Mouse (Mus musculus): Measurements from ENCODE around the gene Rbm19. TPM values are rescaled to one million over a fixed set of nuclear protein-coding genes. Genes with fewer than 3 reads are reported as not detected.

The Rbm19 gene
- total and polyA plus RNA-seq, 3 experiments = 66.3 to 74.3 TPM; not detected in 1

DNA sequence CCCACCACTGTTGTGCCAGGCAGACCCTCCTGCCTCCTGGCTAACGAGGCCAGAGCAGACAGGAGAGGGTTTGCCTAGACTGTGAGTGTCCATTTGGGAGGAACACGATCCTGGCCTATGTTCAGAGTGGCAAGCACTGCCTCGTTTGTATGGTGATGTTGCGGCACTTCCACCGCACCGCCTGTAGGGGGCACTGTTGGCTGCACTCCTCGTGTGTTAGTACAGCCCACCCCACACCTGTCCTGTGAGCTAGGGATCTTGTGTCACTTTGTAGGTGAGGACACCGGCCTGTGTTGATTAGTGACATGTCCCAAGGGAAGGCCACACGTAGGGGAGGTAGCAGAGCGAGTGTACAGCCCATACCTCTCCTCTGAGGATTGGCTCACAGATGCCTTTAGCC, 11.4 kb downstream of the Rbm19 start:
- H3K36me3 ChIP-seq (ENCODE audit: control insufficient read depth in 1 of 2, insufficient read depth in 2 of 2, low read length in 2 of 2) = peaks cover 2 to 6% of the 10 kb centered on the region in 2 experiments; a peak in 3 of 4 replicates
- DNase-seq (ENCODE audit: low read depth, low spot score) = peak; percentile 54

DNA sequence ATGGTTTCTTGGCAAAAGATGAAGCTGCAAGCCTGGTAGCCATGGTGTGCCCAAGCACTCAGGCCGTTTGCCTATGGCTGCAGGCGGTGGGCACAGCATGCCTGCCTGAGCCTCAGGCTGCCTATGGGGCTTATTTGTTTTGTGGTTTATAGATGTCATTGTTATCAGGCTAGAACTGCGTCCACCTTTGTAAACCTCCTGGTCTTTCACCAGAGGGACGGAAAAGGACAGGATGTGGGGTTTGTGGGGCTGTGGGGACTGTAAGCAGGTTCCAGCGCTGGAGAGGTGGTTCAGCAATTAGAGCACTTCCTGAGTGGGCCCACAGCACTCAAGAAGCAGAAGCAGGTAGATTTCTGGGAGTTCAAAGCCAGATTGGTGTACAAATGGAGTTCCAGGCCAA, 12.2 kb downstream of the Rbm19 start:
- Histone ChIP-seq H3K27me3 (ENCODE audit: control insufficient read depth in 1 of 2, insufficient read depth in 2 of 2, low read length in 2 of 2) (no peaks in the 10 kb centered on the region), H3K9ac (ENCODE audit: control insufficient read depth, low read depth, low read length, poor library complexity, severe bottlenecking) (no peak overlapping the region), H3K79me2 (ENCODE audit: control insufficient read depth, insufficient read depth, low read length, poor library complexity) (no peaks in the 10 kb centered on the region), H3K27ac (ENCODE audit: control insufficient read depth, low read depth, low read length) (no peak overlapping the region), H3K36me3 (ENCODE audit: control insufficient read depth in 1 of 2, insufficient read depth in 2 of 2, low read length in 2 of 2) (peaks cover 2 to 6% of the 10 kb centered on the region in 2 experiments; a peak in 3 of 4 replicates), H3K4me1 (ENCODE audit: control insufficient read depth in 1 of 2, insufficient read depth in 2 of 2, low read length in 2 of 2) (peaks cover 4 to 8% of the 10 kb centered on the region in 2 experiments), H3K4me3 (ENCODE audit: control insufficient read depth in 1 of 2, insufficient read depth in 1 of 2, low read depth in 2 of 2, low read length in 2 of 2) (no peak overlapping the region), H3K9me3 (replicated peaks; ENCODE audit: insufficient read depth, low read length) (no peaks in the 10 kb centered on the region)
- no peak for DNase-seq (ENCODE audit: low read depth, low spot score)
- TF ChIP-seq MYB (IDR thresholded peaks at IDR 0.05; ENCODE audit: low read depth, low read length) = no peak
- no peak for TF ChIP-seq ETS1 (IDR thresholded peaks at IDR 0.05; ENCODE audit: low read depth, low read length)
- no peak for TF ChIP-seq TAL1 (IDR thresholded peaks at IDR 0.05; ENCODE audit: low read length)
- TF ChIP-seq UBTF (IDR thresholded peaks at IDR 0.05; ENCODE audit: borderline replicate concordance, insufficient read depth, low read depth, low read length) = no peak
- TF ChIP-seq ZMIZ1 (IDR thresholded peaks at IDR 0.05; ENCODE audit: low read depth, low read length) = no peak
- no peak for TF ChIP-seq ELF1 (IDR thresholded peaks at IDR 0.05; ENCODE audit: low read depth, low read length)
- TF ChIP-seq EP300 (IDR thresholded peaks at IDR 0.05; ENCODE audit: low read depth in 1 of 2, low read length in 2 of 2) = no peak
- TF ChIP-seq POLR2AphosphoS5 (IDR thresholded peaks at IDR 0.05; ENCODE audit: borderline replicate concordance, low read depth, low read length) = no peak
- TF ChIP-seq NELFE (IDR thresholded peaks at IDR 0.05; ENCODE audit: low read depth, low read length) = no peak
- no peak for TF ChIP-seq POLR2AphosphoS2 (IDR thresholded peaks at IDR 0.05; ENCODE audit: low read length)
- TF ChIP-seq NRF1 (IDR thresholded peaks at IDR 0.05; ENCODE audit: insufficient read depth, low read depth, low read length, poor library complexity, severe bottlenecking) = no peak
- TF ChIP-seq GABPA (IDR thresholded peaks at IDR 0.05; ENCODE audit: low read depth, low read length) = no peak
- TF ChIP-seq MYC (IDR thresholded peaks at IDR 0.05; ENCODE audit: low read depth, low read length) = no peak
- no peak for TF ChIP-seq MAFK (IDR thresholded peaks at IDR 0.05; ENCODE audit: borderline replicate concordance, low read depth, low read length)
- no peak for TF ChIP-seq CTCF (IDR thresholded peaks at IDR 0.05 in 2 of 3, conservative IDR thresholded peaks at IDR 0.05 in 1 of 3; ENCODE audit: control insufficient read depth in 1 of 3, insufficient read depth in 1 of 3, low read depth in 2 of 3, low read length in 3 of 3, poor library complexity in 1 of 3, severe bottlenecking in 1 of 3)
- no peak for TF ChIP-seq BHLHE40 (IDR thresholded peaks at IDR 0.05; ENCODE audit: borderline replicate concordance, low read depth, low read length)
- no peak for TF ChIP-seq MXI1 (IDR thresholded peaks at IDR 0.05; ENCODE audit: low read depth, low read length)
- TF ChIP-seq MEF2A (IDR thresholded peaks at IDR 0.05; ENCODE audit: extremely low read depth, insufficient replicate concordance, low read depth, low read length, poor library complexity, severe bottlenecking) = no peak
- no peak for TF ChIP-seq USF2 (IDR thresholded peaks at IDR 0.05; ENCODE audit: borderline replicate concordance in 1 of 2, insufficient read depth in 1 of 2, low read depth in 1 of 2, low read length in 2 of 2)
- TF ChIP-seq SIN3A (IDR thresholded peaks at IDR 0.05; ENCODE audit: low read length) = no peak

More for the DNA sequence above, 11.4 kb downstream of the Rbm19 start:
- TF ChIP-seq HCFC1 (IDR thresholded peaks at IDR 0.05; ENCODE audit: low read depth, low read length) (no peak), USF2 (IDR thresholded peaks at IDR 0.05; ENCODE audit: borderline replicate concordance in 1 of 2, insufficient read depth in 1 of 2, low read depth in 1 of 2, low read length in 2 of 2) (no peak), RCOR1 (IDR thresholded peaks at IDR 0.05; ENCODE audit: low read depth, low read length) (no peak), UBTF (IDR thresholded peaks at IDR 0.05; ENCODE audit: borderline replicate concordance, insufficient read depth, low read depth, low read length) (no peak), NRF1 (IDR thresholded peaks at IDR 0.05; ENCODE audit: insufficient read depth, low read depth, low read length, poor library complexity, severe bottlenecking) (no peak), JUND (IDR thresholded peaks at IDR 0.05; ENCODE audit: low read depth, low read length) (no peak), ZNF384 (IDR thresholded peaks at IDR 0.05; ENCODE audit: low read depth, low read length) (no peak), POLR2AphosphoS5 (IDR thresholded peaks at IDR 0.05; ENCODE audit: borderline replicate concordance, low read depth, low read length) (no peak), CTCF (IDR thresholded peaks at IDR 0.05 in 2 of 3, conservative IDR thresholded peaks at IDR 0.05 in 1 of 3; ENCODE audit: control insufficient read depth in 1 of 3, insufficient read depth in 1 of 3, low read depth in 2 of 3, low read length in 3 of 3, poor library complexity in 1 of 3, severe bottlenecking in 1 of 3) (peak; percentile 72 to 96 (median 88)), CHD1 (IDR thresholded peaks at IDR 0.05; ENCODE audit: low read depth, low read length) (no peak), TCF12 (IDR thresholded peaks at IDR 0.05; ENCODE audit: low read depth, low read length) (no peak), ZMIZ1 (IDR thresholded peaks at IDR 0.05; ENCODE audit: low read depth, low read length) (no peak), RAD21 (IDR thresholded peaks at IDR 0.05; ENCODE audit: low read depth, low read length) (peak; percentile 41), CHD2 (IDR thresholded peaks at IDR 0.05; ENCODE audit: low read length) (no peak), GABPA (IDR thresholded peaks at IDR 0.05; ENCODE audit: low read depth, low read length) (no peak), MAX (IDR thresholded peaks at IDR 0.05; ENCODE audit: low read length) (no peak), POLR2AphosphoS2 (IDR thresholded peaks at IDR 0.05; ENCODE audit: low read length) (no peak), SMC3 (IDR thresholded peaks at IDR 0.05; ENCODE audit: low read depth, low read length) (peak; percentile 31), ZC3H11A (IDR thresholded peaks at IDR 0.05; ENCODE audit: low read depth, low read length) (peak; percentile 18; the same call in 1 of the 2 replicates), ELF1 (IDR thresholded peaks at IDR 0.05; ENCODE audit: low read depth, low read length) (no peak)
- Histone ChIP-seq H3K4me3 (ENCODE audit: control insufficient read depth in 1 of 2, insufficient read depth in 1 of 2, low read depth in 2 of 2, low read length in 2 of 2) (no peak overlapping the region), H3K27me3 (ENCODE audit: control insufficient read depth in 1 of 2, insufficient read depth in 2 of 2, low read length in 2 of 2) (no peaks in the 10 kb centered on the region), H3K9me3 (replicated peaks; ENCODE audit: insufficient read depth, low read length) (no peaks in the 10 kb centered on the region), H3K4me1 (ENCODE audit: control insufficient read depth in 1 of 2, insufficient read depth in 2 of 2, low read length in 2 of 2) (peaks cover 4 to 8% of the 10 kb centered on the region in 2 experiments), H3K27ac (ENCODE audit: control insufficient read depth, low read depth, low read length) (no peak overlapping the region), H3K9ac (ENCODE audit: control insufficient read depth, low read depth, low read length, poor library complexity, severe bottlenecking) (no peak overlapping the region), H3K79me2 (ENCODE audit: control insufficient read depth, insufficient read depth, low read length, poor library complexity) (no peaks in the 10 kb centered on the region)
